Mouse (Mus musculus) CD4-positive, CD25-positive, alpha-beta regulatory T cell, adult 2 months (primary cell): ENCODE measurements around the gene Plcd3.

Experiments used
- DNase-seq: peaks from one replicate; pipeline ENCODE4 v3.0.0-alpha.2; 2012; ENCODE audit warnings: low read depth, low spot score

The Plcd3 gene

DNA sequence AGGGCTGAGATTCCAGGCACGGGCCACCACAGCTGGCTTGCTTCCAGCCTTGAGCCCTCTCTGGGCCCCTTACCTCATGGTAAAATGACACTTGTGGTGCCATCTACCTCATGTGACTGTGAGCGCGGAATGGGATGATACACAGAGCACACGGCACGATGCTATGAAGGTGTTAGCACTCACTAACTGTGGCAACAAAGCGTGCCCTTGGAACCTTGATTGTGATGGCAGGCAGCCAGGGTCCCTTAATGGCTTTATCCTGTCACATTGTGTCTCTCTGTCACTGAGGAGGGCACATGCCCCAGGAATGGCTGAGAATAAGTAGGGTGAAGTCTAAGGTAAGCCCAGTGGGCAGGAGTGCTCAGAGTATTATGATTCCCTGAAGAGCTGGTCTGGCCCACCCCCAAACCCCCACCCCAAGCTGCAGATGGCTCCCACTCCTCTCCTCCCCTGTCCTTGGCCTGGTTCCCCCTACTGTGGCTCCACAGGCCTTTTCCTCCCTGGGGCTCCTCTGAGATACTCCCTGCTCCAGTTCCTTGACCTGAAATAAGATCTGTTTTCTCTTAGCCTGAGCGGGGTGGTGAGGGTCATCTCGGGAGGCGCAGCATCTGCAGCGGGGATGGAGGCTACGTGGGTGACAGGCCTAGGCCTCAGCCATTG, 2.8 kb downstream of the Plcd3 start:
- no peak for DNase-seq

DNA sequence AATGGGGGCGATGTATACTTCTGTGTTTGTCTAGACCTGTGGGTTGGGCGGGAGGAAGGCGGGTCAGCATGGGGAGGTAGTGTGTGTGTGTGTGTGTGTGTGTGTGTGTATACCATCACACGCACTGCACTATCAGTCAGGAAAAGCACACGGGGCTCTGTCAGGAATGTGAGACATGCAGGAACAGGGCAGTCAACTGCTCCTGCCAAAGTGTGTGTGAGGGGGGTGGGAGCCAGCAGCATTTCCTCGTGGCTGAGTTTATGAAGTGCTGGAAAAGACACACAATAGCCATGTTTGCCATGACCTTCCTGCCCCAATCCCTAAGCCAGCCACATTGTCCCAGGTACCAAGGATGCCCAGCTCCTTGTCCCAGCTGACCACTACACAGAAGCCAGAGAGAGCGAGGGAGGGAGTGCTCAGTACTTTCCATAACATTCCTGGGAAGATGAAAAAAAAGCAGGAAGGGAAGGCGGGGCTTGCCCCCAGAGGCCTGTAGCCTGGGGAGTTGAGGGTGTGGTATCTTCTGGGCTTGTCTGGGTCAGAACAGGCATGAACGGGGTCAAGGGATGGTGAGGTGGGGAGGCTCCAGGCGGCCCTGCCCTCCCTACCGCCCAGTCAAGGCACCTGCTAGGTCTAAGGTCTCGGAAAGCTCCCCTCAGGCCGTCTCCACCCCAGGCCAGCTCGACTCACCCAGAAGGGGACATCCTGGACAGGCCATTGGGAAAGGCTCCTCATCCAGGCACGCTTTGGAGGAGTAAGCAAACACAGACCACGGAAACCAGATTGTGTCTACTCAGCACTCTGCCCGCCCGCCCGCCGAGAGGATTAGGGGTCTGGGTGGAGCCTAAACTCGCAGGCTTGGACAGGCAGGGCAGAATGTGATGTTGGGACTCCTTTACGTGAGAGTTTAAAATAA, 4.2 kb downstream of the Plcd3 start:
- DNase-seq: no peak

- no peak for DNase-seq
These were observed 5.7 kb downstream of the Plcd3 start for GRCm38 (mm10) chr11:103095801-103096200.

GRCm38 (mm10) chr11:103095107-103095670, 6.3 kb downstream of the Plcd3 start:
- DNase-seq: no peak

DNA sequence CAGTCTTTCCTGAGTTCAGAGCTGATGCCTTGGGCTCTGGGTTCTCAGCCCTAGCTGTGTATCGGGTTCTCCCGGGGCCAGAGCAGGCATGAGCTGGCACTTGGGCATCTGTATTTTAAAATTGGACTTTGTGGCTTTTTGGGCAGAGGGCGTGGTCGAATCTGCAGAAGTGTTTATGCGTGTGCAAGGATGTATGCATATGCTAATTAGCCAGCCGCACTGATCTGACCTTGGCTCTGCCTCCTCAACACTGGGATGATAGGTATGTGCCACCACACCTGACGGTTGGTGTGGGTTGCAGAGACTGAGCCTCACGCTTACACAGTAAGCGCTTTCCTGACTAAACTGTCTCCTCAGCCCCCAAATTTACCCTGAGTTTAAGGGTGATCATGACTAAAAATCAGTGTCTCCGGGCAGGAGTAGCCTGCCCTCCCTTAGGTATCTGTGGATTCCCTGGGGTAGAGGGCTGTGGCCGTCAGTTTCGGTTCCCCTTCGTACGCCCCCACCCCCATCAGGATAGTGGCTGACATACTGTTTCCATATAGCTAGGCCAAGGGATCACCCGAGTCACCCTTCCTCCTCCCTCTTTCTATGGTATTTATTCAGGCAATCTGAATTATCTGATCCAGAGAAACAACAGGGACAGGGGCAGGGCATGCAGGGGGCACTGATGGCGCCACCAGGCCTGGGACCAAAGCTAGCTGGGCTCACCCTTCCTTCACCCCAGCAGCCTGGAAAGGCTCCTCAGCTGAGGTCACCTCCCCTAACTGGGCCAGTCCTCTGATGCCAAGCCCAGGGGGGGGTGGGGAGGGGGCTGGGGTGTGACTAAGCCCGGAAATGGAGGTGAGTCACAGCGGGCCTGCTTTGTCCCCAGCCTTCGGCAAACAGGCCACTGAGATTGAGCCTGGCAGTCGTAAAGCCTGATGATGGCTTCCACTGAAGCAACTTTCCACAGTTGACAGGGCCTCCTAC, 7.3 kb downstream of the Plcd3 start:
- no peak for DNase-seq

DNA sequence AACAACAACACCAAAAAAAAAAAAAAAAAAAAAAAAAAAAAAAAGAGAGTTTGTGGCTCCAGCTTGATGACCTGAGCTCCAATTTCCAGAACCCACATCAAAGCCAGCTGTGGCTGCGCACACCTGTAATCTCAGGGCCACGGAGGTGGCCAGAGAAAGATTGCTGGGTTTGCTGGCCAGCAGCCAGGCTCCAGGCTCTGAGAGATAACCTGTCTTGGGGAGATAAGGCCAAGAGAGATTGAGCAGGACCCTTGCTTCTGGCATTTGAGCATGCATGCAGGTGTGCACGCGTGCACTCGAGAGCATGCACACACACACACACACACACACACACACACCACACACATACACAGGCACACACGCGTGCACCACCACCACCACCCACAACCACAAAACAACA, 8.2 kb downstream of the Plcd3 start:
- DNase-seq: no peak

- no peak for DNase-seq
These were observed 19.8 kb downstream of the Plcd3 start for GRCm38 (mm10) chr11:103081631-103082030.

DNA sequence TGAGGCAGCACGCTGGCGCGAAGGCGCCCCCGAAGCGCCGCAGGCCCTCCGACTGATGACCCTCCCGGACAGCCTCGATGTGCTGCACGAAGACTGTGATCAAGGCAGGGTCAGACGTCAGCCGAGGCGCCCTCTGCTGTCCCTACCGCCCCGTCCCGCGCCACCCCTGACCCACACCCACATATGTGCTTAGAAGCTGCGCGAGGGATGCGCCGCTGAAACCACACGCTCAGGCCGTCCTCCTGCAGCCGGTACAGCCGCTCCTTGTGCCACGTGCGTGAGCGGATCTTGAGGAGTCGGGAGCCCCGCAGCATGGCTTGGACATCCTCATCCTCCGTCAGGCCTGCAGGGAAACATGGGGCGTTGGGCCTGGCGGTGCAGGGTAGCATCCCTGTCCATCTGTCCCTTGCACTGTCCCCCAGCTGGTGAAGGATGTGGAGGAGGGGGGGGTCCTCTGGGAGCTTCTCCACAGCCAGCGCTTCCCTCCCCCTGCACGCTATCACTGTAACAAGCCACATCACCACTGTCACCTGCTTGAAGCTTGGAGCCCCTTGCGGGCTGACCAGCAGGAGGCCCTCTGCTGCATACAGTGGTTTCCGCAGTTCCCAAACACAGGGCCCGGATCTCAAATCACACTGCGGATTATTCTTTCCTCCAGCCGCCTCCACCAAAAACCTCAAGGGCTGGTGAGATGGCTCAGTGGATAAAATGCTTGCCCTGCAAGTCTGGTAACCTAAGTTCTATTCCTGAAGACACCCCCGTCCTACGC, 21.0 kb downstream of the Plcd3 start:
- no peak for DNase-seq

DNA sequence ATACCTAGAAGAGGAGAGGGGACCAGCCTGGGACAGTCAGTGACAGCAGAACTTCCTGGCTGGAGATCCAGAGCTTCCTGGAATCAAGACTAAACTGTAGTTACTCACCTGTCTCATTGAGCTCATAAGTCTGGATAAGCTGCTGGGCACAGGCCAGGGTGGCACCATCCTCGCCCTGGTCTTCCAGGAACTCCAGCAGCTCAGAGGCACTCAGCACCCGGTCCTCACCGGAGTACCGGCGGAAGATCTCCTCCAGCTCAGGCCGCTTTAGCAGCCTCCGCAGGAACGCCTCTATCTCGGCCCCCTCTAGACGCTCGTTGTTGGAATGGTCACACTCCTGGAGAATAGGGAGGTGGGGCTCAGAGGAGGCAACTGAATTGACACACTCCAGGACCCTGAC, 23.3 kb downstream of the Plcd3 start:
- no peak for DNase-seq

GRCm38 (mm10) chr11:103076581-103076980, 24.9 kb downstream of the Plcd3 start:
- DNase-seq: no peak

GRCm38 (mm10) chr11:103076010-103076409, 25.4 kb downstream of the Plcd3 start:
- no peak for DNase-seq

DNA sequence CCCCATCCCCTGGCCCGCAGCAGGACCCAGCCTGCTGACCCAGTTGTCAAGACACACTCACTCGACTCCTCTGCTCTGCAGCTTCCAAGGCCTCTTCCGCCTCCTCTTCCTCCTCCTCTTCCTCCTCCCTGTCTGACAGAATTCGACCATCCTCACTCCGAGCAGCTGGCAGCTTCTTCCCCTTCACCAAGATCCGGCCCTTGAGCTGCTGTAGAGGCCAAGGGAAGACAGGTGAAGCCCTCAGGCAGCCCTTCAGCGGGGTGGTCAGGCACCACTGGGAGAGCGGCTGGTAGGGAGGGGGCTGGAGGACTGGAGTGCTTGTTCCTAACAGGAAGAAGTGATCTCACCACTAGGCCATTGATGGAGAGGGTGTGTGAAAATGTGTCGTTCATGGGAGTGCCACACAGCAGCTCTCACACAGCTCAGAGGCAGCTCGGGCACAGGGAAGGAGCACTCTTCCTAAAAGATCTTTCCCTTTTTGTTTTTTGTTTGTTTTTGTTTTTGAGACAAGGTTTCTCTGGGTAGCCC, 26.6 kb downstream of the Plcd3 start:
- no peak for DNase-seq

DNA sequence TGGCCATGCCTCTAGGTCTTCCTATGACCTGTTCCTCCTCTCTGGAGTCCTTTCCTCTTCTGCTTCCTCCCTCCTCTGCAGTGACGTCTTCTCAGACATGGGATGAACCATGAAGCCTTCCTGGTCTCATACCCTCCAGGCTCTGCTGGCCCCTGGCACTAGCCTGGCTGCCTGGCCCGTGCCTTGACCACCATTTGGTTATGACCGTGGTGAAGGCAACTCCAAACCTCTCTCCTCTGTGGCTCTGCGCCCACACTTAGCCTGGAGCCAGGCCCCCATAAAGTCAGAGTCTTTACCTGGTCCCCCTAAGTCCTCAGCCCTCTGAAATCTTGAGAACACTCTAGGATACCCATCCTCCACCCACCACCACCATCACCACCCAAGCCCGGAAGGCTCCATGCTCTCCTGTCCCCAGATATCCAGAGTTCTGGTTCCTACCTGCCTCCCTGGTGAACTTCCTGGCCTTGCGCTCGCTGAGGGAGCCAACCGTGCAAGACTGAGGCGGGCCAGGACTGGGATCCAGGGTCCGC, 27.3 kb downstream of the Plcd3 start:
- no peak for DNase-seq

GRCm38 (mm10) chr11:103073671-103074070, 27.8 kb downstream of the Plcd3 start:
- no peak for DNase-seq

DNA sequence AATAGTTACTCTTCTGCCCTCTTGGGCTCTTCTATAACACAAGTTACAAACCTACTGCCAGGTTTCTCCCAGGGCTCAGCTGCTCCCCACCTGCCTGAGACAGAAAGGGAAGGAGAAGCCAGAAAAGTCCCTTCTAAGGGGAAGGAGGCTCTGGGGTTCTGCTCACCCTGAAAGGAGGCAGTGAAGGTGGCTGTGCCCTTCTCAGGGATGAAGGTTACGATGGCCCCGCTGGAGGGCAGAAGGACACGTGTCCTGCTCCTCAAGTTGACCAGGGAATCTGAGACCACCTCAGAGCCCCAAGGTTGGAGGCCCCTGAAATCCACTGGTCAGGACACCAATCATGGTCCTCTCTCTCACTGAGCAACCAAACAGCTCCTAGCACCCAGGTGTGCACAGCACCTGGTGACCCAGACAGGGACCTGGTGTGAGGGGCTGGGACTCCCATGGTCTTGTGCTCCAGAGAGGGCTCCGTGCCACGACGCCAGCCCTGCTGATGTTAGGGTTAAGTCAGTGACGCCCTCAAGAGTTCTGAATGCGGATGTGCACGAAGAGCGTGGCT, 31.1 kb downstream of the Plcd3 start:
- DNase-seq: no peak

- DNase-seq: no peak
These were observed 31.7 kb downstream of the Plcd3 start for GRCm38 (mm10) chr11:103069731-103070130.

DNA sequence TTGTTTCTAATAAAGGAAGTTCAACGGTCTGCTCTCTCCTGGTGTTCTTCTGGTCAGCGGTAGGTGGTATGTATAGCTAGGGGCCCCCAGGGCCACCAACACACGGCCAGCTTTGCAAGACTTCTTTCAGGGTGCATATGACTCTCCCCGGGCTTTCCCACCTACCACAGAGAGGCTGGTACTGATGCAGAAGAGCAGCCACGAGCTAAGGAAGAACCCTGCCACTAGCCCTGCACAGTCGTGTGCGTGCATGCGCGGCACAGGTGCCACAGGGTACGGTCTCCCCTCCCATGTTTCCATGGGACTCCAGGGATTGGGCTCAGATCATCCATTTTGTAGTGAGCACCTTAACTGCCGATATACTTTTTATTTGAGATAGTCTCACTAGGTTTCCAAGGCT, 32.6 kb downstream of the Plcd3 start:
- DNase-seq: no peak

- no peak for DNase-seq
These were observed 33.2 kb downstream of the Plcd3 start for GRCm38 (mm10) chr11:103068272-103068671.

DNA sequence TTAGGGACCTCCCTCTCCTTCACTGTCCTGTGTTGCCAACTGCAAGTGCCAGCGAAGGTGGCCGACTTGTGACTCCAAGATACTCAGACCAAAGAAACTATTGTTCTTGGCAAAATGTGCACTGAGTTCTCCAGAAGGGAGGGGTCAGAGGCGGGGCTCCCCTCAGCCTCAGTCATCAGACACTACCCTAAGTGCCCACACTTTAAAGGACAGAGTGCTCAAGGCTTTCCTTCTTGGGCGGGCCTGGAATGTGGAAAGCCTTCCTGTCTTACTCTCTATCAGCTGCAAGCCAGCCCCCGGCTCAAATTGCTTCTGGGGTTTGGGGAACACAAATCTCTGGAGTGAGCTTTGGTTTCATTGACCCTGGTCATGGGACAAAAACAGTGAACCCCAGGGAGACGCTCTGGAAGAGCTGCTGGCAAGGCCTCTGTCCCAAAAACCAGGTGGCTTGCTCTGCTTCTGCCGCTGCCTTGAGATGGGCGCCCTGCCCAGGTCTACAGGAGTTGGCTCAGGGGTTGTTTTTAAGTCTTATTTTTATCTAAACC, 33.9 kb downstream of the Plcd3 start:
- DNase-seq: no peak

DNA sequence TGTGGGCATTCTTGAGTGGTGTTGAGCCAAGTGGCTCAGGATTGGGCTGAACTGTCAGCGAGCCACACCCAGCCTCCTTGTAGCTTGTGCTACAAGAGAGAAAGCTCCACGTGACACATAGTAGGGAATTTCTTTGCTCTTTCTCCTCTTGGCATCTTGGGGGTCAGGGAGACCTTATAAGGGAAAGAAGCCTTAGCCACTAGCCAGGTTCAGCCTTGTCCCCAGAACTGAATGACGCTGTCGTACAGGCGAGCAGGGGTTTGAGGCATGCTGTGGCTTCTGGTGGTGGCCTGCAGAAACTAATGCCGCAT, 34.5 kb downstream of the Plcd3 start:
- no peak for DNase-seq
